In the genomic region with DNA sequence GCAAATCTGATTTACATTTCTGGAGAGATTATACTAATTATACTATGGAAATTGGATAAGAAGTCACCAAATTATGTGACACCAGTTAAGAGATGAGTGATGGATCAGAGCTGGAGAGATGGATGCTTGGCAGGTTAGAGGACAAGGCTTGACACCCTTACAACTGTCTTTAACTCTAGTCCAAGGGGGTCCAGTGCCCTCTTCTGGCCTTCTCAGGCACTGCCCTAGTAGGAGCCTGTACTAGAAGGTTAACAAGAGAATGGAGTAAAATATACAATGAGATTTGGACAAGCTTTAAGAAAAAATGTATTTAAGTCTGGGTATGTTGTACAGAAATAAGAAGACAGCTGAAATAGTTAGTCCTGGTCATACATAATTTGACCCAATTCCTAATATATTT, we compare ENCODE assay signal across 9 mouse cellular contexts. TPM values are rescaled to one million over a fixed set of nuclear protein-coding genes. Genes with fewer than 3 reads are reported as not detected.
DNase-seq lines count a peak whose midpoint lies in the region; ATAC-seq lines count a peak whose summit lies in the region.
"Had no signal": no experiment of that assay in that cellular context is flagged by ENCODE, and none has a peak within 500 bp of the region (broad histone marks: within the 10 kb centered on the region; RNA-seq: fewer than 3 reads in every experiment).

No protein-coding gene starts in this region.

- ATAC-seq in intestine, embryonic 15.5 days: no peak

- no peaks in the 10 kb centered on the region for H3K27me3 ChIP-seq in intestine, embryonic 15.5 days (replicated peaks)
- H3K27me3 ChIP-seq: heart, embryonic 15.5 days had no signal

- no peaks in the 10 kb centered on the region for H3K9me3 ChIP-seq in intestine, embryonic 15.5 days
- H3K9me3 ChIP-seq: heart, embryonic 15.5 days had no signal

- no peak overlapping the region for H3K4me3 ChIP-seq in intestine, embryonic 15.5 days (replicated peaks)
- H3K4me3 ChIP-seq: heart, embryonic 15.5 days had no signal

- no peak overlapping the region for H3K27ac ChIP-seq in intestine, embryonic 15.5 days
- H3K27ac ChIP-seq: heart, embryonic 15.5 days had no signal

- H3K9ac ChIP-seq in intestine, embryonic 15.5 days: no peak overlapping the region
- H3K9ac ChIP-seq: heart, embryonic 15.5 days had no signal

- peak; percentile 42 for DNase-seq in embryo, embryonic 10 days (ENCODE audit: low spot score)
- no peak for DNase-seq in embryo, embryonic 9.5 days (ENCODE audit: extremely low spot score)
- DNase-seq in 416B (ENCODE audit: low read depth): peak; percentile 74
- peak; percentile 44 for DNase-seq in adrenal gland, postnatal 25 days
- DNase-seq in kidney, postnatal 10 days: peak; percentile 66
- peak; percentile 28 to 55 for DNase-seq in spleen, adult 18-20 months
- no peak for DNase-seq in layer of hippocampus, adult 8-10 months (ENCODE audit: low spot score in 2 of 2)

- no peak overlapping the region for H3K4me2 ChIP-seq in intestine, embryonic 15.5 days (replicated peaks)
- H3K4me2 ChIP-seq: heart, embryonic 15.5 days had no signal

- no peaks in the 10 kb centered on the region for H3K36me3 ChIP-seq in intestine, embryonic 15.5 days

- 0 out of 2 replicates have a peak, but pooled peaks cover 3% of the 10 kb centered on the region for H3K4me1 ChIP-seq in intestine, embryonic 15.5 days (replicated peaks)

RNA-seq across cellular contexts. Expression of gene Ap3m1, which starts 3.4 kb away (rescaled TPM):
- total RNA-seq in adrenal gland, postnatal 25 days (2021): 83.4 and 93.1 TPM in 2 replicates
- total RNA-seq in layer of hippocampus, adult 8-10 months (2022): 10 to 100 TPM; 68.9 to 81.4 (median 74.7) TPM
- 70.2 and 79.0 TPM in 2 replicates for polyA plus RNA-seq in intestine, embryonic 15.5 days (2015; fragmentation: Nextera tagmentation; extraction: Ambion mirVana)

RNA-seq across cellular contexts. Expression of gene Adk, which starts 3.5 kb away (rescaled TPM):
- total RNA-seq in adrenal gland, postnatal 25 days (2021): 108 and 122 TPM in 2 replicates
- 10 to 100 TPM; 66.5 to 80.7 (median 73.0) TPM for total RNA-seq in layer of hippocampus, adult 8-10 months (2022)
- polyA plus RNA-seq in intestine, embryonic 15.5 days (2015; fragmentation: Nextera tagmentation; extraction: Ambion mirVana): 215 and 230 TPM in 2 replicates

Comparison
In these comparisons a context has a peak if more than half of its experiments do, and no peak if none do; other contexts are left out.
1. DNase-seq: peak in embryo, embryonic 10 days (single experiment), 416B (single experiment), adrenal gland, postnatal 25 days (single experiment), kidney, postnatal 10 days (single experiment) and spleen, adult 18-20 months (2 of 2); none in embryo, embryonic 9.5 days (single experiment) and layer of hippocampus, adult 8-10 months (0 of 2).